Mouse (Mus musculus) hindbrain, embryonic 15.5 days (tissue): ENCODE data around the gene Parva. TPM values are rescaled to one million over a fixed set of nuclear protein-coding genes. Genes with fewer than 3 reads are reported as not detected.

Experiments
- ATAC-seq: fragments of 200-750 bp; cut with Nextera tagmentation; 2 replicates; pipeline ENCODE4 v1.8.0; 2017; ENCODE audit warnings: low read depth, moderate number of reproducible peaks, moderate TSS enrichment; ENCODE audit not compliant: low FRiP score
- H3K27ac ChIP-seq: fragments of 300-500 bp; sonication (generic); replicated peaks from 2 replicates; pipeline ENCODE4 v1.5.1; 2015; ENCODE audit warnings: mild to moderate bottlenecking, inconsistent platforms
- H3K27me3 ChIP-seq: fragments of 300-500 bp; sonication (generic); 2 replicates; pipeline ENCODE4 v1.6.1; 2015; ENCODE audit warnings: control low read depth, inconsistent platforms
- H3K36me3 ChIP-seq: fragments of 300-500 bp; sonication (generic); 2 replicates; pipeline ENCODE4 v1.6.1; 2015; ENCODE audit warnings: control low read depth, inconsistent platforms
- H3K4me1 ChIP-seq: fragments of 300-500 bp; sonication (generic); replicated peaks from 2 replicates; pipeline ENCODE4 v1.6.1; 2015; ENCODE audit warnings: control low read depth, inconsistent platforms
- H3K4me2 ChIP-seq: fragments of 300-500 bp; sonication (generic); 2 replicates; pipeline ENCODE4 v1.6.1; 2015; ENCODE audit warnings: moderate library complexity, mild to moderate bottlenecking, inconsistent platforms
- H3K4me3 ChIP-seq: fragments of 300-500 bp; sonication (generic); 2 replicates; pipeline ENCODE4 v1.5.1; 2015; ENCODE audit warnings: mild to moderate bottlenecking, inconsistent platforms
- H3K9ac ChIP-seq: fragments of 300-500 bp; sonication (generic); 2 replicates; pipeline ENCODE4 v1.6.1; 2015; ENCODE audit warnings: inconsistent platforms
- H3K9me3 ChIP-seq: fragments of 300-500 bp; sonication (generic); 2 replicates; pipeline ENCODE4 v1.6.1; 2016; ENCODE audit warnings: control low read depth, inconsistent platforms
- WGBS: fragments of 180-500 bp; shearing (Covaris S2); methylation state at CpG from one replicate; pipeline ENCODE4 v1.1.7; 2015; 5-methylcytosine and 5-hydroxymethylcytosine counted together
- polyA plus RNA-seq: library from polyadenylated mRNA; unstranded; fragments of >200 nt; fragmentation: Nextera tagmentation; extraction: Ambion mirVana; gene quantifications from 2 replicates; pipeline ENCODE4 v1.2.1, GENCODE M21; 2015

Gene Parva
- polyA plus RNA-seq, 1 experiment from 2014 or later, result 27.7 TPM

- Histone ChIP-seq H3K9ac (no peak overlapping the region), H3K4me2 (no peak overlapping the region), H3K4me1 (no peaks in the 10 kb centered on the region), H3K36me3 (no peaks in the 10 kb centered on the region), H3K27me3 (no peaks in the 10 kb centered on the region), H3K27ac (no peak overlapping the region), H3K9me3 (no peaks in the 10 kb centered on the region), H3K4me3 (no peak overlapping the region)
- ATAC-seq, result no peak
- 44% methylated on average over 6 of the region's 6 CpGs for WGBS
Observed at GRCm38 (mm10) chr7:112400175-112400574, 27.1 kb upstream of the Parva start.

DNA sequence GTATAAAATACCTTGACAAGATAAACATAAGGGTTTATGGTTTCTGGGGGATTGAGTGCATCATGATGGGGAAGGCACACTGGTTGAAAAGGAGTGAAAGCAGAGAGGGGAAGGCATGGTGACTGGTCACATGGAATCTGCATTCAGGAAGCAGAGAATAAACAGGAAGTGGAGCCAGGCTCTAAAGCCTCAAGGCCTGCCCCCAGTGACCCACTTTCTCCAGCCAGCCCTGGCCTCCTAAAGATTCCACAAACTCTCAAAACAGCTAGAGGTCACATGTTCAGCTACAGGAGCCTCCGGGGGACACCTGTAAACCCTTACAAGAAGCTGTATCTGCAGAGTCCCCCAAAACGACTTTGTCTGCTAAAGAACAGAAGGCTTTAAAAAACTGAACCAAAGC, 22.2 kb upstream of the Parva start:
- ATAC-seq, result no peak
- Histone ChIP-seq H3K4me2 (no peak overlapping the region), H3K4me3 (no peak overlapping the region), H3K36me3 (no peaks in the 10 kb centered on the region), H3K9ac (no peak overlapping the region), H3K4me1 (peaks cover 9% of the 10 kb centered on the region; the same call in 1 of the 2 replicates), H3K27ac (no peak overlapping the region), H3K27me3 (no peaks in the 10 kb centered on the region), H3K9me3 (no peaks in the 10 kb centered on the region)
- 71% methylated on average over 2 of the region's 2 CpGs for WGBS

DNA sequence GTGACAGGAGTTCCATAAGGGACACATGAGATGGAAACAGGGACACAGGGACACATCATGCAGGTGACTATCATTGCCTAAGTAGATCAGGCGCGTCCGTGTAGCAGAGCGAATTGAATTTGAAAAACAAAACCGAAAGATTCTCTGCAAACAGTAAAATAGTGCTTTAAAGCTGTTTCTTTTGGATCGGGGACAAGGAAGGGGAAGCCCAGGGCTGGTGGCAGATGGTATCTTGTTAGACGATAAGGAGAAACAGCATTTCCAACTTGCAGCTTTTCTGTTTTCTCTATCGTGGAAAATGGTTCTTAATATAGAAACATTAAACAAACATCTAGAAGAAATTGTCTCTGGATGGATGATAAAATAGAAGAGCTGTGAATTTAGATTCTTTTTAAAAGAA, 21.7 kb upstream of the Parva start:
- ATAC-seq, result no peak
- H3K27me3 ChIP-seq, result no peaks in the 10 kb centered on the region
- H3K4me1 ChIP-seq, result peaks cover 9% of the 10 kb centered on the region; the same call in 1 of the 2 replicates
- H3K4me3 ChIP-seq, result no peak overlapping the region
- H3K27ac ChIP-seq, result no peak overlapping the region
- H3K36me3 ChIP-seq, result no peaks in the 10 kb centered on the region
- H3K9ac ChIP-seq, result no peak overlapping the region
- H3K9me3 ChIP-seq, result no peaks in the 10 kb centered on the region
- WGBS, result 77% methylated on average over 8 of the region's 8 CpGs
- no peak overlapping the region for H3K4me2 ChIP-seq

- H3K9ac ChIP-seq, result no peak overlapping the region
- H3K36me3 ChIP-seq, result no peaks in the 10 kb centered on the region
- peaks cover 9% of the 10 kb centered on the region; the same call in 1 of the 2 replicates for H3K4me1 ChIP-seq
- no peaks in the 10 kb centered on the region for H3K9me3 ChIP-seq
- no peak overlapping the region for H3K4me3 ChIP-seq
- no peak overlapping the region for H3K4me2 ChIP-seq
- H3K27ac ChIP-seq, result no peak overlapping the region
- ATAC-seq, result no peak
- no peaks in the 10 kb centered on the region for H3K27me3 ChIP-seq
- WGBS, result 53% methylated on average over 7 of the region's 7 CpGs
Observed at GRCm38 (mm10) chr7:112407597-112407996, 19.7 kb upstream of the Parva start.

DNA sequence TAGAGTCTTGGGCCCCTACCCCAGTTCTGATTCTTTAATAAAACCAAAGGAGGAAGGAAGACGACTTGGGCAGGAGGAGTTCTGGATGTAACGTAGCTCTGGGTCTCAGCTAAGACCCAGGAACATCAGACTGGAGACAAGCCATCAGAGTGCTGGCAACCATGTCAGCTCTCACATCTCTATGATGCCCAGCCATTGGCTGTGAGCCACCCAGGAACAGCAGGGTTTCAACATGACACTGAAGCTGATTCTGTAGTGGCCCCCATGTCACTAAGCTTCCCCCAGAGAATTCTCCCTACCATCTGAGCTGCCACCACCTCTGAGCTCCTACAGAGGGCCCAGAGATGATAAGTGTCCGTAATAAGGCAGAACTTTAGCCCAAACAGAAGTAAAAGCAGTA, 17.3 kb upstream of the Parva start:
- peaks cover 9% of the 10 kb centered on the region; the same call in 1 of the 2 replicates for H3K4me1 ChIP-seq
- no peaks in the 10 kb centered on the region for H3K36me3 ChIP-seq
- H3K4me2 ChIP-seq, result no peak overlapping the region
- no peak for ATAC-seq
- no peaks in the 10 kb centered on the region for H3K9me3 ChIP-seq
- no peak overlapping the region for H3K27ac ChIP-seq
- no peak overlapping the region for H3K4me3 ChIP-seq
- no peaks in the 10 kb centered on the region for H3K27me3 ChIP-seq
- no peak overlapping the region for H3K9ac ChIP-seq
- 91% methylated on average over 3 of the region's 3 CpGs for WGBS

- no peak for ATAC-seq
- 79% methylated on average over 6 of the region's 6 CpGs for WGBS
- Histone ChIP-seq H3K9ac (no peak overlapping the region), H3K27me3 (no peaks in the 10 kb centered on the region), H3K36me3 (no peaks in the 10 kb centered on the region), H3K9me3 (no peaks in the 10 kb centered on the region), H3K4me2 (no peak overlapping the region), H3K27ac (no peak overlapping the region), H3K4me1 (peaks cover 17% of the 10 kb centered on the region), H3K4me3 (no peak overlapping the region)
Observed at GRCm38 (mm10) chr7:112413286-112413685, 14.0 kb upstream of the Parva start.

GRCm38 (mm10) chr7:112416058-112416526, 11.2 kb upstream of the Parva start:
- H3K27ac ChIP-seq, result peak overlapping the region; percentile 54; the same call in 1 of the 2 replicates
- 13% methylated on average over 14 of the region's 14 CpGs for WGBS
- ATAC-seq, result 0 out of 2 replicates have a peak, but pooled peaks have one; percentile 32
- H3K27me3 ChIP-seq, result no peaks in the 10 kb centered on the region
- H3K4me3 ChIP-seq, result no peak overlapping the region
- no peaks in the 10 kb centered on the region for H3K36me3 ChIP-seq
- H3K4me1 ChIP-seq, result peaks cover 17% of the 10 kb centered on the region
- H3K9me3 ChIP-seq, result no peaks in the 10 kb centered on the region
- peak overlapping the region; percentile 40 for H3K4me2 ChIP-seq
- H3K9ac ChIP-seq, result no peak overlapping the region

- peaks cover 17% of the 10 kb centered on the region for H3K4me1 ChIP-seq
- no peaks in the 10 kb centered on the region for H3K9me3 ChIP-seq
- 10% methylated on average over 7 of the region's 7 CpGs for WGBS
- no peaks in the 10 kb centered on the region for H3K27me3 ChIP-seq
- no peak overlapping the region for H3K4me3 ChIP-seq
- no peak overlapping the region for H3K27ac ChIP-seq
- no peak overlapping the region for H3K9ac ChIP-seq
- no peaks in the 10 kb centered on the region for H3K36me3 ChIP-seq
- no peak overlapping the region for H3K4me2 ChIP-seq
- peak; percentile 50; the same call in 1 of the 2 replicates for ATAC-seq
Observed at GRCm38 (mm10) chr7:112416730-112417513, 10.4 kb upstream of the Parva start.

- Histone ChIP-seq H3K4me2 (no peak overlapping the region), H3K36me3 (no peaks in the 10 kb centered on the region), H3K4me1 (peaks cover 17% of the 10 kb centered on the region), H3K27me3 (no peaks in the 10 kb centered on the region), H3K27ac (no peak overlapping the region), H3K9ac (no peak overlapping the region), H3K9me3 (no peaks in the 10 kb centered on the region), H3K4me3 (no peak overlapping the region)
- no peak for ATAC-seq
- WGBS, result 83% methylated on average over 4 of the region's 4 CpGs
Observed at GRCm38 (mm10) chr7:112417598-112417997, 9.7 kb upstream of the Parva start.

DNA sequence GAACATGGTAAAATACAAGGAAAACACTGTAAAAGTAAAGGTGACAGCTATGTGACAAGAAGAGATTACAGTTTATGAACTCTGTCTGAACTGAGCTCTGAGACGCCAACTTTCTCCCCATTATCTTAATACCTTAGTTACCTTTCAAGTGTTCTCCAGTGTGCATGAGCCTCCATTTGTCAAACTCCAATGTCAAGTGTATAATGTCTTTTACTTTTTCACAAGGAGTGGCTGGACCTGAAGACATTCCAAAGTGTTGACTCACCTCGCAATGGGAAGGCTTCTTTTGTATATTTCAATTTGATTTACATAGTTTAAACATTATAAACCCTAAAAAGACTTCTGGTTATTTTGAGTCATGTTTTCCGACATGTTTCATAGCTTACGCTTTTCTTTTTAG, 3.9 kb upstream of the Parva start:
- Histone ChIP-seq H3K4me1 (peaks cover 11% of the 10 kb centered on the region), H3K9me3 (no peaks in the 10 kb centered on the region), H3K4me2 (no peak overlapping the region), H3K27me3 (0 out of 2 replicates have a peak, but pooled peaks cover 5% of the 10 kb centered on the region), H3K36me3 (no peaks in the 10 kb centered on the region), H3K9ac (no peak overlapping the region), H3K27ac (no peak overlapping the region), H3K4me3 (no peak overlapping the region)
- 89% methylated on average over 4 of the region's 4 CpGs for whole genome bisulfite sequencing
- ATAC-seq, result no peak

- 64% methylated on average over 5 of the region's 5 CpGs for WGBS
- no peak for ATAC-seq
Observed at GRCm38 (mm10) chr7:112426811-112427210, 494 bp upstream of the Parva start.

DNA sequence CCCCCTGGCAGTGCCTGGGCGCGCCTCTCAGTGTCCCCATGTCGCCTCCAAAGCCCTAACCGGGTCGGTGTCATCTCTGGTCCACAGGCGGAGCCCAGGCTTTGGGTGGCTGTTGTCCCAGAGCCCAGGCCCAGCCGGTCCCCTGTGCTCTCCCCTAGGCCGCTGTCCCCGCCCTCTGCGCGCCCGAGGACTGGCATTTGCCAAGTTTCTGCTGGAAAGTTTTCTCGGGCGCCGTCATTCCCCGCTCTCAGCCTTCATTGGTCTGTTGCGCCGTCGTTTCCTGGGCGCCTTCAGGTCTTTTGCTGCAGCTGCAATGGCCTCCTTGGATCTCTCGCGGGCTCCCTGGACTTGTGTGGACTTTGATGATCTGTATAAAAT, 842 bp downstream of the Parva start:
- H3K27ac ChIP-seq, result peak overlapping the region; percentile 75
- H3K27me3 ChIP-seq, result 0 out of 2 replicates have a peak, but pooled peaks cover 5% of the 10 kb centered on the region
- H3K4me1 ChIP-seq, result peaks cover 16% of the 10 kb centered on the region
- H3K4me2 ChIP-seq, result peak overlapping the region; percentile 95
- H3K9me3 ChIP-seq, result no peaks in the 10 kb centered on the region
- peak; percentile 90 for ATAC-seq
- H3K4me3 ChIP-seq, result peak overlapping the region; percentile 48
- 0% methylated on average over 18 of the region's 22 CpGs for WGBS
- H3K36me3 ChIP-seq, result no peaks in the 10 kb centered on the region
- peak overlapping the region; percentile 46 for H3K9ac ChIP-seq

More at GRCm38 (mm10) chr7:112426811-112427210, 494 bp upstream of the Parva start:
- Histone ChIP-seq H3K36me3 (no peaks in the 10 kb centered on the region), H3K4me2 (peak overlapping the region; percentile 95), H3K27me3 (0 out of 2 replicates have a peak, but pooled peaks cover 5% of the 10 kb centered on the region), H3K4me3 (peak overlapping the region; percentile 48; the same call in 1 of the 2 replicates), H3K9ac (no peak overlapping the region), H3K27ac (no peak overlapping the region), H3K4me1 (peaks cover 16% of the 10 kb centered on the region), H3K9me3 (no peaks in the 10 kb centered on the region)
